Mouse (Mus musculus) right cerebral cortex, postnatal 25 days (tissue): Measurements from ENCODE around the gene Arsa.
"Not testable (repeated sequence)": the region's sequence is repeated elsewhere in the genome, so short reads cannot be mapped to it uniquely, and the experiment has no call there.

Experiments used
- DNase-seq: peaks from one replicate; pipeline ENCODE4 v3.0.0; 2022

Gene Arsa

GRCm38 (mm10) chr15:89453865-89454478 is 23.3 kb downstream of the Arsa start, which contains the start of gene Mapk8ip2:
TSS of gene Mapk8ip2 (plus strand) at chr15:89453913.
- peak; percentile 66 for DNase-seq

GRCm38 (mm10) chr15:89452906-89453864 is 24.0 kb downstream of the Arsa start:
- no peak for DNase-seq

- no peak for DNase-seq
Measured at GRCm38 (mm10) chr15:89442486-89443070, 34.6 kb downstream of the Arsa start.

GRCm38 (mm10) chr15:89435878-89436277 is 41.3 kb downstream of the Arsa start:
- DNase-seq, result no peak

GRCm38 (mm10) chr15:89434136-89434535 is 43.1 kb downstream of the Arsa start:
- DNase-seq, result no peak

GRCm38 (mm10) chr15:89432946-89433345 is 44.3 kb downstream of the Arsa start:
- no peak for DNase-seq

- no peak for DNase-seq
Measured at GRCm38 (mm10) chr15:89431806-89432205, 45.4 kb downstream of the Arsa start.

GRCm38 (mm10) chr15:89431271-89431670 is 46.0 kb downstream of the Arsa start:
- no peak for DNase-seq

GRCm38 (mm10) chr15:89430771-89431170 is 46.5 kb downstream of the Arsa start:
- not testable (repeated sequence) for DNase-seq

- DNase-seq, result no peak
Measured at GRCm38 (mm10) chr15:89430341-89430740, 46.9 kb downstream of the Arsa start.

- DNase-seq, result peak; percentile 94
Measured at GRCm38 (mm10) chr15:89429352-89430221, 47.6 kb downstream of the Arsa start, which contains the start of the genes C730034F03Rik, Gm44502 and Chkb. TSS of gene C730034F03Rik (plus strand) at chr15:89429589. TSS of gene Gm44502 (minus strand) at chr15:89429696. TSS of gene Chkb (minus strand) at chr15:89429908.

GRCm38 (mm10) chr15:89428821-89429351 is 48.3 kb downstream of the Arsa start:
- no peak for DNase-seq

- no peak for DNase-seq
Measured at GRCm38 (mm10) chr15:89428136-89428790, 49.0 kb downstream of the Arsa start.

- no peak for DNase-seq
Measured at GRCm38 (mm10) chr15:89426716-89427115, 50.5 kb downstream of the Arsa start.

GRCm38 (mm10) chr15:89425711-89426121 is 51.5 kb downstream of the Arsa start, which contains the start of gene Cpt1b:
TSS of gene Cpt1b (minus strand) at chr15:89425863.
- no peak for DNase-seq

GRCm38 (mm10) chr15:89424621-89425020 is 52.6 kb downstream of the Arsa start:
- no peak for DNase-seq
